Mouse (Mus musculus) fat pad, adult 2 months (tissue): Measurements from ENCODE around the gene Gm9922.

Experiments
- DNase-seq: peaks from one replicate; pipeline ENCODE4 v3.0.0-alpha.2; 2011; ENCODE audit warnings: low read depth, low spot score; ENCODE audit errors: extremely low read depth

Gm9922 gene

GRCm38 (mm10) chr14:101729237-101729971, at the start of gene Gm9922, which contains the start of gene Lmo7:
Gm9922 (minus strand) TSS chr14:101729814.
Lmo7 (plus strand) TSS chr14:101729957.
- no peak for DNase-seq

- no peak for DNase-seq
These were observed 48.8 kb upstream of the Gm9922 start for GRCm38 (mm10) chr14:101778426-101778825.

- no peak for DNase-seq
These were observed 47.5 kb upstream of the Gm9922 start for GRCm38 (mm10) chr14:101777129-101777493.

DNA sequence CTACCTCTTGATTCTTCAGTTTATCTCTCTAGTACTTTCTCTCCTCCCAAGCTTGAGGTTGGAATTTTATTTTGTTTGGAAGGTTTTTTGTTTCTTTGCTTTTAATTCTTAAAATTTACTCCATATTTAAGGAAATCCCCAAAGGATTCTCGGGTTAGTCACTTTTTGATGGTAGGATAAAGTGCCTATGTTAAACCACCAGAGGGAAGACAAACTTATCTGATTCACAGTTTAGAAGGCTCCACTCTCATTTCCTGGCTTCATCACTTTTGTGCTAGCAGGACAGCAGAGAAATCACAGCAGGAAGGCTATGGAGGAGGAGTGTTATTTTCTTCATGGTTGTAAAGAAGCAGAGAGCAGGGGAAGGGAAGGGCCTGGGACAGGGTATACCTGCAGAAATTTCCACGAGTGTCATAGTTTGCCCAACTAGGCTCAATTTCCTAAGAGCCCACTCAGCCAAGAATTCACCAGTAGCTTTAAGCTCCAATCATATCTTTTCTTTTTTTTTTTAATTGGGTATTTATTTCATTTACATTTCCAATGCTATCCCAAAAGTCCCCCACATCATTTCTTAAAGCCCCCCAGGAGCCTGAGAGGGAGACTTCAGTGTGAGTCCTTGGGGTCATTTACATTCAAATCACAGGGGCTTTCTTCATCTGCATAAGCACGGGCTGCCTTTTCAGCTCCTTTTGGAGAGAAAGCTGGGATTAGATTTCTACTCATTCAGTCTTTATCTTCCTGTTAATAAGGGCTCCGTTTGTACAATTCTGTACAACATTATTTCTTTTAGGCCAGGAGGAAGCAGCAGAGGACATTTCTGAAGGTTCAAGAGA, 46.9 kb upstream of the Gm9922 start:
- no peak for DNase-seq

GRCm38 (mm10) chr14:101774631-101775030, 45.0 kb upstream of the Gm9922 start:
- DNase-seq = no peak

DNA sequence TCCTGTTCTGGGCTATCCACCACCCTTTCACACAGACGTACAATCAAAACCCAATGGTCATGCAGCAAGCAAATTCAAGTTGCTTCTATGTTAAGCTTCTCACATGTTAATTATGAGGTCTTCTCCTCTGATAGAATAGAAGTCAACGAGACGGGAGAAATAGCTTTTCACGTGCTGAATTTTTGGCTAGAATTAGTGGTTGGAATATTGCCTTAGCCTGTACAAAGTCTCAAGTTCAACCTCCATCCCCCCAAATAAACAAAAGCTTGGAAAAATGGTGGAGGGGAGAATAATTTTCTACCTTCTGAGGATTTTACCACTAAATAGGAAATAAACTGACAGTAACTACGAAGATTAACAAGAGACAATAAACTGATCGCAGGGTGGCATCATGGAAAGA, 42.1 kb upstream of the Gm9922 start:
- DNase-seq = no peak

- DNase-seq = no peak
These were observed 41.7 kb upstream of the Gm9922 start for GRCm38 (mm10) chr14:101771336-101771735.

DNA sequence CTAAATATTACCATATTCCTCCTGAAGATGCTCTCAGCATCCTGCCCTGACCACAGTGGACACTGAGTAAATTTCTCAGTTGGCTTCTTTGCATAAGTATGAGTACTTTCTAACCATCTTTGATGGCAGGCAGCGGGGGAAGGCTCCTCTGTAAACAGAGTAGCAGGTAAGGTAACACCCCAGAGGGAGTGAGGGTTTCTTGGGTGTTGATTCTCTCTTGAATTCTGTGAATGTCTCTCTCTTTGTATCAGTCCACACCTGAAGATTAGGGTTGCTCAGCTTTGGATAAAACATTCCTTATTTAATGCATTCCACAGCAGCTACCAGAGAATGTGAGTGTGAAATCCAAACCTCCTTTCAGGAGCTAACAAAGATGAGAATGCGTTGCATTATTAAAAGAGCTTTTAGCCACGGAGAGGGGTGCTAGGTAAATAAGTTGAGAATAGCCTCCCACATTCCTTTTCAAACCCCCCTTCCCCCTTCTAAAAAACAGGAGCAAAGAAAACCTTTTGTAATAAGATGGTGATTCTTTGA, 34.2 kb upstream of the Gm9922 start:
- DNase-seq = no peak

DNA sequence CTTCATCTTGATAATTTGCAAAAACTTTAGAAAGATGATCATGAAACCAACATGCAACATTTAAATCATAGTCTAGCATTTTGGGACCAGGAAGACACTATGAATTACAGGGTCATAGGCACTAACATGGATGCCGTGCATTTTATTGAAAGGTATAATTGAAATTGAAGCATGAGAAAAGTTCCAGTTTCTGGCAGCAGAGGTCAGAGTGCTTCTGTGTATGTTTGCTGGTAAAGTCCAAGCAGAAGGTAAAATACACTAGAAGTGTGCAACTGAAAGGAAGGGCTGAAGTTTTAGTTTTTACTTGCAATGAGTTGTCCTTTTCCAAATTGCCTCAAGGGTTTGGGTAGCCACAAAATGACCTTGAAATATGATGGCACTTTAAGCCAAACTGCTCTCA, 32.7 kb upstream of the Gm9922 start:
- no peak for DNase-seq

DNA sequence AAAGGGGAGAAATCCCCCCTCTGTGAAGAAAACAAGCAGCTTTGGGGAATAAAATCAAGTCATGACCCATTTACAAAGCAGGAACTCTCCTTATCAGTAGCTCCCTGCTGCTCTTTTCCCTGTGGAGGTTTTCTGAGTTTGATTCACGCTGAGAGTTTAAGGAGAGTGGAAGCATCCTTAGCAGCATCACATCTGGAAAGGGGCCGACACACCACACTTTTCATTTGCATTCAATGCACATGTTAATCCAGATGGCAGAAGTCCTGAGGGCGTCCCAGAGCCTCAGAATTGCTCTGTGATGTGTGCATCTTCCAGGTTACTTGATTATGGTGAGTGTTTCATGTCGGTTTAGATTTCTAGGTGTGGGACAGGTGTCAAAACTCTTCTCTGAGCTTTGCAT, 25.8 kb upstream of the Gm9922 start:
- no peak for DNase-seq

DNA sequence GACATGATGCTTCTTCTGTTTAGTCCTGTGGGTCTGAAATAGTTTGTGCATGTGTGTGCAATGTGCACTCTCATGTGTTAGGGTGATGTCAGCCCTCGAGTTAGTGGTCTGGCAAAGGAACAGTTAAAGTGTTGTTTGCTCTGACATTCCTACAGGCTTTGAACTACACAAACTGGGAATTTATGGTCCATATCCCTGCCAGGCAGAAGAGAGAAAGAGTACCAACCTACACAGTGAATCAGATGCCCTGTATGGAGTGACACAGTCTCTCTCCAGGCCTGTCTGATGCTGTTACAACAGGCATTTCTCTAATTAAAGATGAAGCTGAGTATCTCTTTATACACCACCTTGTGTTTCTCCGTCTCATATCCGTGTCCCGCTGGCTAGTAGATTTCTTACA, 21.3 kb upstream of the Gm9922 start:
- DNase-seq = no peak

DNA sequence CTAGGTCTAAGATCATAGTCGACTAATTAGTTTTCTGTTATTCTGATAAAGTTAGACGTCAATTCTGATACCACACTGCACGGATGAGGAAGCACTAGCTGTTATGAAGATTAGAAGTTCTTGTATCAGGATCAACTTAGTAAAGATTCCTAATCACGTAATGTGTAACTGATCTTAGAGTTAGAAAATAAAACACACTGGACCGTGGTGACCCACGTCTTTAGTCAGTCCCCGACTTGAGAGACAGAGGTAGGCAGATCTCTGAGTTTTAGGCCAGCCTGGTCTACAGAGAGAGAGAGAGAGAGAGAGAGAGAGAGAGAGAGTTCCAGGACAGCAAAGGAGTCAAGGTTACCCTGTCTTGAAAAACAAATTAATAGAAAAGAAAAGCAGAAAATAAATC, 18.8 kb upstream of the Gm9922 start:
- no peak for DNase-seq

- no peak for DNase-seq
These were observed 18.2 kb upstream of the Gm9922 start for GRCm38 (mm10) chr14:101747811-101748210.

DNA sequence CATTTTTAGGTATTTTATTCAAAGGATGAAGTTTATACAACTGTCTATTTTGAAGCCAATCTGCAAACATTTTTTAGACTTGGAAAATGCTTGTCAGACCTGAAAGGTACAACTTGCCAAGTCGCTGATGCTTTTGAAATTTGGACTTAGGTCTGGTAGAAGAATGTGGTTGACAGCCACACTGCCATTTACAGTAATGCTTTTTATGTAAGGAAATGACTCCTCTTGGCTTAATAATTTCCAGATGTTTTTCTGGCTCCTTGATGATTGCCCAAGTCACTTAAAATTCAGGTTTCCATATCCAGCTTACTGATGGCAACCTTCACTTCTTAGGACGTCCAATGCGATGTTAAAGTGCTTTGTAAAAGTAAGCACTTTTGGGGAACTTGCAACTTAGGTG, 17.0 kb upstream of the Gm9922 start:
- no peak for DNase-seq

DNA sequence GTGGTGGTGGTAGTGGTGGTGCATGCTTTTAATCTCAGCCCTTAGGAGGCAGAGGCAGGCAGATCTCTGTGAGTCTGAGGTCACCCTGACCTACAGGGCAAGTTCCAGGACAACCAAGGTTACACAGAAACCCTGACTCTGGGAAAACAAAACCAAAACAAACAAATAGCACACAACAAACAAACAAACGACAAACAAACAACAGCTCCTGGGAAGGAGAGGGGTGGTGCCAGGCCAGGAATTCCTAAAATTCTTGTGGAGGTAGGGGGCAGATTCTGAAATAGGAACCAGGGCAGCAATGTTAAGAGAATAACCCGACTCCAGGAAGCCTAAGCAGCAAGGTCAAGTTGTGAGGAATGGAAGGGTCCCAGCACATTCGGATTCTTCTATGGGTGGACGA, 7.9 kb upstream of the Gm9922 start:
- DNase-seq = no peak

DNA sequence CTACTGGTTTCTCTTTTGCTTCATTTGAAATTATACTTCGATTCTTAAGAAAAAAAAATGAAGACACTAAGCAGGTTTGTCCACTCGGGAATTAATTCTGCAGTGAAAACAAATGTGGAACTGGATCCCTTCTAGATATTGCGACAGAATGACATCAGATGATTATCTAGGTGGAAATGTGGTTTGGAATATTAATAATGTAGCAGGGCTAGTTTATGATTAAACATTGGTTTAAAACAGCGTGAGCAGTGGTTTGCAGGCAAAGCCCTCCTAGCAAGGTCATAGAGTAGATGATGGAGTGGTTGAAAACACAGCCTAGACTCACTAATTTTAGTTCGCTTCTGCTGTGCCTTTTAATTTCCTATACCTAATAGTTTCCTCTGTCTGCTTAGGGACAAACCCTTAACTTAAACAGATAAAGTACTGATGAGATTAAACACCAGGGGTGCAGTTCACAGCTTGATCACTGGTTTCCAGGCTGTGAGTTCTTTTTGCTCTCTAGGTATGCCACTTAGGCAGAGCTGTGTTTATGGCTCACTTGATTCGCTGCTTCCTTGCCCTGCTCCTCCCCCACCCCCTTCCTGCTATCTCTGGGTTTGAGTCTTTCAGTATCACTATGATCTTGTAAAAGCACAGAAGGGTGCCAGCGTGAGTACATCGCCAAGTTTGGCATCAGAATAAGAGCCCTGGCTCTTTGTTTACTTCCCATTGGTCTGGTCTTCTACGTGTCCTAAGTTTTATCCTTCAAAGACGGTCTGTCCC, 4.1 kb upstream of the Gm9922 start:
- DNase-seq = no peak

DNA sequence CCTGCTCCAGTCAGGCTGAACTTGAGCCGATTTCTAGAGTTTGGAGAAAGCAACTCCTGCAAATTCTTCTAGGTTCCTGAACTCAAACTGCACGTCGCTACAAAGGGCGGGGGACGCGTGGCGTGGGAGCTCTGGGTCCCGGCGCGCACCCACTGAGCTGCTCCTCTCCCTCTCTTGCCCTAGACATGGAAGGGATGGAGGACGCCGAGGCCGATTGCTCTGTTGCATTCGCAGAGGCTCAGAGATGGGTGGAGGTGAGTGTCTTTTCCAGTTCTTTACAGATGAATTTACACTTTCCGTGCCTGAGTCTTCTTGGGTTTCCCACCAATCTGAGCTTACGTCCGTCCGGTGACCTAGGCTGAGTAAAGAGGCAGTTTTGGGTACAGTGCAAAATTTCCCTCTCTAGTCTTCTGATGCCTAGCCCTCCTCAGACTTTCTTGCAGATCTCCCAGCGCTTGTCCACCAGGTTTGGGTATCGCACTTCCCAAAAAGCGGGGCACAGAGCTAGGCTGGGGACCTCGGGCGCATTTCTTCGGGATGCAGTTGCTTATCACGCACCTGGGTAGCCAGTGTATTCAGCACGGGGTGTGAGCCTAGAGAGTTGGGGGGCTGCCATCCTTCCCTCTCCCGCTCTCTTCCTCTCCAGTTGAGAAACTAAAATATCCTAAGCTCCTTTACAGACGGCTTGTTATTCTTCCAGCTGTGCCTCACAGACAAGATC, 518 bp upstream of the Gm9922 start:
- no peak for DNase-seq

- no peak for DNase-seq
These were observed 15.2 kb downstream of the Gm9922 start for GRCm38 (mm10) chr14:101714414-101714813.

DNA sequence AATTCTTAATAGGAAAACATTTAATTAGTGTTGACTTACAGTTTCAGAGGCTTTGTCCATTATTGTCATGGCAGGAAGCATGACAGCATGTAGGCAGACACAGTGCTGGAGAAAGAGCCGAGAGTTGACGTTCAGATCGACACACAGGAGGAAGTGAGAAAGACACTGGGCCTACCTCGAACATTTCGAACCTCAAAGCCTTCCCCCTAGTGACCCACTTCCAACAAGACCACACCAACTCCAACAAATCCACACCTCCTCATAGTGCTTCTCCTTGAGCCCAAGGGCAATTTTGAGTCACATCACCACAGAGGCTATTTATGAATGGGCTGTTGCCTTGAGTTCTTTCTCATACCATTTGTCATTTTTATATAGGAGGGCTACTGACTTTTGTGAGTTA, 22.5 kb downstream of the Gm9922 start:
- DNase-seq = no peak

GRCm38 (mm10) chr14:101704479-101704878, 25.1 kb downstream of the Gm9922 start:
- DNase-seq = no peak

GRCm38 (mm10) chr14:101688406-101688805, 41.2 kb downstream of the Gm9922 start:
- no peak for DNase-seq
